Mouse (Mus musculus): Measurements from ENCODE around the gene Fam43b. TPM values are rescaled to one million over a fixed set of nuclear protein-coding genes. Genes with fewer than 3 reads are reported as not detected.

Fam43b gene
- polyA plus RNA-seq (2017; shearing (Covaris generic)), result not detected

DNA sequence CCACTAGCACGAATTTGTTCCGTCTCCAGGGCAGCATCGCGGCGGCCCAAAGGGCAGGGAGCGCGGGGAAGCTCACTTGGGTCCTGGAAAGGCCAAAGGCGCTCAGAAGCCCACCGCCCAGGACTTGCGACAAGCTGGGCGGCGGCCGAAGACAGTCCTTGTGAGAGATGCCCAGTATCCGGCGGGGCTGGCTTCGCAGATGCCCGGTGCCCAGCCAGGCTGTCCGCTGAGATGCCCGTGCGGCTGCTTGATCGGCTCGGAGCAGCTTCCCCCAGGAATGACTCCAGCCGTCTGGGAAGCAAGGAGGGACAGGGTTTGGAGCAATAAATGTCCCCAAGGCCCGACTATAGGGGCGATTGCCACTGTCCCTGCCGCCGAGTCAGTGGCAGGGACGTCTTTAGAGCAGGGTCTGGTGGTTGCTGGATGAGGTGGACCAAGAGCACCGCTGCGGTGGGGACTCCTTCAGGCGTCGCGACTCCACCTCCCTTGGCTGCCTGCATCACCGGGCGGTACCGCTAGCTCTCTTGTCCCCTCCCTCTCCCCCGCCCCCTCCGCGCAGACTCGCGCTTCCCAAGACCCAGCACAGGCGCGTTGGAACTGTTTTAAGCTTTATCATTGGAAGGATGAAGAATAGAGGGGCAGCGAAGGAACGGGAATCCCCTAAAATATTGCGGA lies at the start of gene Fam43b:
Fam43b (minus strand) TSS at position 558 of the 675 bp plus-strand sequence.

GRCm38 (mm10) chr4:138434347-138435316 lies 38.3 kb upstream of the Fam43b start, which contains the start of gene Mul1:
Gene Mul1 (plus strand): TSS chr4:138434671.

DNA sequence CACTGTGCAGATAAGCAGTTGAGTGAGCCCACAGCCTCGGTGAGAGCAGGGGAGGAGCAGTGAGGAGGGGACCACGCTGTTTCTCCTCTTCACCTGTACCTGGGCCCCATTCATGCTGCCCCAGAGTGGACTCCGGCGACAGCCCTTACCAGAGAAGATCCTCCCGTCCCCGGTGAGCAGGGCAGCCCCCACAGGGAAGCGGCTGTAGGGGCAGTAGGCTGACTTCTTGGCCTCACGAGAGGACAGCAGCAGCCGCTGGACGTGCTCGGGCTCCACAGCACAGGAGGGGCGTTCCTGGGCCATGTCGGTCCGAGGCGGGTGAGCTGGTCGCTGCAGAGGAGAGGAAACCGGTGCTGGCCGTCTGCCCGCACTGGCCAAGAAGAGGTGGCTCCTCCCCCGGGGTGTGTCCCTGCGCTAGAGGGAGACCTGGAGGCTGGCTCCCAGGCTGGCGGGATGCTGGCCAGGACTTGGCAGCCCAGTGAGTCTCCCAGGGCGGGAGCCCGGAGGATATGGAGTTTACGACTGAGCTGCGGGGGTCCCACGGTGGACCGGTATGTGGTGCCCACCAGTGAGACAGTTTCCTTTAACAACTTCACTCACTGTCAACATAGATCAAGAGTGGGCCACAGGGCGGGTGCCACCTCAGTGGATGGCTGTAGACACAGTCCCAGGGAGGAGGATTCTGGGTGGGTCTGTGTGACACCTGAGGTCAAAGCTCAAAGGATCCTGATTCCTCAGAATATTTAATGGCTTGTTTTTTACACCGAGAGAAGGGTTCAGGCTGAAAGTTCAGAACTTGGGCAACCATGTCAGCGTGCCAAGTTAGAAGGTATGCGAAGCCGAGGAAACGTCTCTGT lies 28.5 kb downstream of the Fam43b start, which contains the start of gene Cda:
Cda (minus strand) TSS at position 352 of the 857 bp plus-strand sequence.

Other genes with a start within 250 kb of the Fam43b start
- gene Hp1bp3, start 180.2 kb downstream of the Fam43b start, polyA plus RNA-seq (2017; shearing (Covaris generic)), result 218 TPM
- gene Sh2d5, start 146.1 kb downstream of the Fam43b start, polyA plus RNA-seq (2017; shearing (Covaris generic)), result 0.22 TPM
- gene Kif17, start 146.1 kb downstream of the Fam43b start, polyA plus RNA-seq (2017; shearing (Covaris generic)), result 0.14 TPM
- gene Ddost, start 91.8 kb downstream of the Fam43b start, polyA plus RNA-seq (2017; shearing (Covaris generic)), result 175 TPM
- 156 TPM for gene Pink1, start 70.2 kb downstream of the Fam43b start, polyA plus RNA-seq (2017; shearing (Covaris generic))
- gene Cda, start 28.5 kb downstream of the Fam43b start, polyA plus RNA-seq (2017; shearing (Covaris generic)), result not detected
- gene Mul1, start 38.1 kb upstream of the Fam43b start, polyA plus RNA-seq (2017; shearing (Covaris generic)), result 12.1 TPM
- 0.85 TPM for gene Camk2n1, start 57.8 kb upstream of the Fam43b start, polyA plus RNA-seq (2017; shearing (Covaris generic))
- gene Vwa5b1, start 239.4 kb upstream of the Fam43b start, polyA plus RNA-seq (2017; shearing (Covaris generic)), result not detected